Mouse (Mus musculus) spleen, adult 2 months (tissue): Measurements from ENCODE around the gene Myoz1. TPM values are rescaled to one million over a fixed set of nuclear protein-coding genes. Genes with fewer than 3 reads are reported as not detected.

Experiments used
- DNase-seq, 2 experiments: peaks; one replicate each; pipeline versions ENCODE4 v3.0.0 to v3.0.0-alpha.2; 2012 to 2021; ENCODE audit warnings: low spot score in 2 of 2, low read depth in 1 of 2
- H3K27ac ChIP-seq: fragments of 200-500 bp; 2 replicates; pipeline ENCODE4 v1.5.1; 2012; ENCODE audit warnings: low read length, inconsistent platforms; ENCODE audit not compliant: insufficient read depth
- H3K27me3 ChIP-seq: fragments of 200-500 bp; 2 replicates; pipeline ENCODE4 v1.6.1; 2012; ENCODE audit warnings: mild to moderate bottlenecking, moderate library complexity, low read length, inconsistent platforms; ENCODE audit not compliant: control insufficient read depth, insufficient read depth
- H3K36me3 ChIP-seq: fragments of 200-500 bp; 2 replicates; pipeline ENCODE4 v1.6.1; 2012; ENCODE audit warnings: mild to moderate bottlenecking, low read length, inconsistent platforms; ENCODE audit not compliant: control insufficient read depth, insufficient read depth
- H3K4me1 ChIP-seq: fragments of 200-500 bp; 2 replicates; pipeline ENCODE4 v1.6.1; 2011; ENCODE audit warnings: inconsistent platforms; ENCODE audit not compliant: control insufficient read depth, insufficient read depth, insufficient read length
- H3K4me3 ChIP-seq: fragments of 200-500 bp; 2 replicates; pipeline ENCODE4 v1.5.1; 2011; ENCODE audit warnings: mild to moderate bottlenecking, inconsistent platforms; ENCODE audit not compliant: insufficient read depth, insufficient read length; ENCODE audit errors: extremely low read depth
- CTCF ChIP-seq: fragments of 200-500 bp; IDR thresholded peaks from 2 replicates; pipeline ENCODE4 v1.5.1; 2011; ENCODE audit warnings: mild to moderate bottlenecking, inconsistent platforms; ENCODE audit not compliant: insufficient read depth, insufficient read length, insufficient replicate concordance; ENCODE audit errors: extremely low read depth
- POLR2A ChIP-seq: fragments of 200-500 bp; IDR thresholded peaks from 2 replicates; pipeline ENCODE4 v1.6.1; 2011; ENCODE audit warnings: low read depth, low read length, inconsistent platforms
- WGBS: fragments of 180-500 bp; shearing (Covaris S2); methylation state at CpG from one replicate; pipeline ENCODE4 v1.1.7; 2018; 5-methylcytosine and 5-hydroxymethylcytosine counted together
- polyA plus RNA-seq: library from polyadenylated mRNA; depleted of rRNA; stranded (reverse); fragments of >200 nt; gene quantifications from 2 replicates; pipeline ENCODE4 v1.2.3, GENCODE M21; 2012

The Myoz1 gene
- polyA plus RNA-seq, 1 experiment = not detected

- DNase-seq = peak in 1 of 2 experiments; percentile 47
- 27% methylated on average over 1 of the region's 1 CpGs for WGBS
- Histone ChIP-seq H3K27ac (no peak overlapping the region), H3K4me3 (no peak overlapping the region), H3K4me1 (peaks cover 11% of the 10 kb centered on the region; the same call in 1 of the 2 replicates), H3K36me3 (peaks cover 15% of the 10 kb centered on the region), H3K27me3 (no peaks in the 10 kb centered on the region)
- TF ChIP-seq CTCF = peak; percentile 39; the same call in 1 of the 2 replicates
- no peak for TF ChIP-seq POLR2A
Observed at GRCm38 (mm10) chr14:20696986-20697385, 40.6 kb upstream of the Myoz1 start.

- Histone ChIP-seq H3K27ac (peak overlapping the region; percentile 96; the same call in 1 of the 2 replicates), H3K27me3 (no peaks in the 10 kb centered on the region), H3K36me3 (peaks cover 21% of the 10 kb centered on the region), H3K4me1 (peaks cover 11% of the 10 kb centered on the region; the same call in 1 of the 2 replicates), H3K4me3 (peak overlapping the region; percentile 85)
- WGBS = 28% methylated on average over 27 of the region's 27 CpGs
- DNase-seq = no peak
- TF ChIP-seq POLR2A (no peak), CTCF (no peak)
Observed at GRCm38 (mm10) chr14:20695761-20696520, 39.6 kb upstream of the Myoz1 start.

- H3K27ac ChIP-seq = peak within 1 kb of the TSS; percentile 96
- H3K36me3 ChIP-seq = peaks cover 25% of the 10 kb centered on the region
- TF ChIP-seq CTCF (no peak), POLR2A (peak; percentile 44)
- H3K27me3 ChIP-seq = no peaks in the 10 kb centered on the region
- DNase-seq = peak; percentile 72 to 80
- H3K4me1 ChIP-seq = peaks cover 11% of the 10 kb centered on the region; the same call in 1 of the 2 replicates
- under 1% methylated on average over 107 of the region's 111 CpGs for WGBS
- H3K4me3 ChIP-seq = peak within 1 kb of the TSS; percentile 85
Observed at GRCm38 (mm10) chr14:20694884-20695760, 38.8 kb upstream of the Myoz1 start, which contains the start of gene Fut11. Fut11 (plus strand) TSS chr14:20694968.

GRCm38 (mm10) chr14:20694185-20694883 is 38.0 kb upstream of the Myoz1 start:
- Histone ChIP-seq H3K36me3 (peaks cover 32% of the 10 kb centered on the region), H3K4me1 (peaks cover 11% of the 10 kb centered on the region; the same call in 1 of the 2 replicates), H3K4me3 (peak overlapping the region; percentile 85), H3K27ac (peak overlapping the region; percentile 96), H3K27me3 (no peaks in the 10 kb centered on the region)
- WGBS = 52% methylated on average over 13 of the region's 13 CpGs
- DNase-seq = no peak
- no peak for TF ChIP-seq CTCF
- TF ChIP-seq POLR2A = no peak

- Histone ChIP-seq H3K4me3 (no peak overlapping the region), H3K4me1 (peaks cover 11% of the 10 kb centered on the region; the same call in 1 of the 2 replicates), H3K27me3 (no peaks in the 10 kb centered on the region), H3K36me3 (peaks cover 39% of the 10 kb centered on the region), H3K27ac (no peak overlapping the region)
- WGBS = 90% methylated on average over 10 of the region's 10 CpGs
- no peak for DNase-seq
- TF ChIP-seq CTCF (no peak), POLR2A (no peak)
Observed at GRCm38 (mm10) chr14:20693589-20694101, 37.3 kb upstream of the Myoz1 start.

- TF ChIP-seq CTCF = no peak
- no peak for TF ChIP-seq POLR2A
- WGBS = 91% methylated on average over 6 of the region's 6 CpGs
- DNase-seq = no peak
- H3K27ac ChIP-seq = no peak overlapping the region
- peaks cover 56% of the 10 kb centered on the region for H3K36me3 ChIP-seq
- H3K4me1 ChIP-seq = peaks cover 7% of the 10 kb centered on the region; the same call in 1 of the 2 replicates
- H3K27me3 ChIP-seq = no peaks in the 10 kb centered on the region
- no peak overlapping the region for H3K4me3 ChIP-seq
Observed at GRCm38 (mm10) chr14:20691772-20692171, 35.4 kb upstream of the Myoz1 start.
